Mouse (Mus musculus): Measurements from ENCODE around the gene Hspb2. TPM values are rescaled to one million over a fixed set of nuclear protein-coding genes. Genes with fewer than 3 reads are reported as not detected.

Gene Hspb2
- total and polyA plus RNA-seq, 3 experiments, result 131 to 201 (median 139) TPM

- 48% methylated on average over 12 of the region's 12 CpGs for whole genome bisulfite sequencing
- no peaks in the 10 kb centered on the region for H3K79me2 ChIP-seq (replicated peaks; ENCODE audit: control insufficient read depth, insufficient read depth, low read length)
- intact Hi-C loops (cut with DNase I), result loop anchor here (5.0 kb wide), 1 partner anchor 1106 kb away; no protein-coding TSS in a partner anchor
- no peak overlapping the region for H3K27ac ChIP-seq
- 0 out of 2 replicates have a peak, but pooled peaks cover 2% of the 10 kb centered on the region for H3K36me3 ChIP-seq (ENCODE audit: control insufficient read depth, insufficient read depth, low read length)
- H3K4me3 ChIP-seq, result no peak overlapping the region
- H3K4me1 ChIP-seq (ENCODE audit: control insufficient read depth, insufficient read depth, low read length), result peaks cover 2% of the 10 kb centered on the region
- no peaks in the 10 kb centered on the region for H3K27me3 ChIP-seq (ENCODE audit: control insufficient read depth, insufficient read depth, low read length)
- no peak overlapping the region for H3K9ac ChIP-seq (ENCODE audit: low read depth, low read length)
- TF ChIP-seq CTCF (IDR thresholded peaks at IDR 0.05) (no peak), POLR2A (IDR thresholded peaks at IDR 0.05; ENCODE audit: insufficient read depth, low read depth, low read length) (no peak), EP300 (IDR thresholded peaks at IDR 0.05; ENCODE audit: insufficient read depth, low read depth, low read length) (no peak)
- no peak for DNase-seq
These were observed 31.1 kb downstream of the Hspb2 start for GRCm38 (mm10) chr9:50721061-50721460.

- Histone ChIP-seq H3K9ac (ENCODE audit: low read depth, low read length) (no peak overlapping the region), H3K27ac (no peak overlapping the region), H3K4me3 (no peak overlapping the region), H3K36me3 (ENCODE audit: control insufficient read depth, insufficient read depth, low read length) (no peaks in the 10 kb centered on the region), H3K4me1 (ENCODE audit: control insufficient read depth, insufficient read depth, low read length) (peaks cover 2% of the 10 kb centered on the region), H3K79me2 (replicated peaks; ENCODE audit: control insufficient read depth, insufficient read depth, low read length) (no peaks in the 10 kb centered on the region), H3K27me3 (ENCODE audit: control insufficient read depth, insufficient read depth, low read length) (no peaks in the 10 kb centered on the region)
- intact Hi-C loops (cut with DNase I), result no loop called here
- no peak for TF ChIP-seq CTCF (IDR thresholded peaks at IDR 0.05)
- TF ChIP-seq EP300 (IDR thresholded peaks at IDR 0.05; ENCODE audit: insufficient read depth, low read depth, low read length), result no peak
- no peak for TF ChIP-seq POLR2A (IDR thresholded peaks at IDR 0.05; ENCODE audit: insufficient read depth, low read depth, low read length)
- WGBS, result 35% methylated on average over 4 of the region's 4 CpGs
- no peak for DNase-seq
These were observed 33.3 kb downstream of the Hspb2 start for GRCm38 (mm10) chr9:50718878-50719277.

GRCm38 (mm10) chr9:50714188-50714587 is 38.0 kb downstream of the Hspb2 start:
- intact Hi-C loops (cut with DNase I), result no loop called here
- 50% methylated on average over 4 of the region's 4 CpGs for WGBS
- H3K4me3 ChIP-seq, result no peak overlapping the region

GRCm38 (mm10) chr9:50711337-50711736 is 40.8 kb downstream of the Hspb2 start:
- no peak for TF ChIP-seq POLR2A (IDR thresholded peaks at IDR 0.05; ENCODE audit: insufficient read depth, low read depth, low read length)
- TF ChIP-seq EP300 (IDR thresholded peaks at IDR 0.05; ENCODE audit: insufficient read depth, low read depth, low read length), result no peak
- no peak for TF ChIP-seq CTCF (IDR thresholded peaks at IDR 0.05)
- intact Hi-C loops (cut with DNase I), result no loop called here
- Histone ChIP-seq H3K27ac (no peak overlapping the region), H3K9ac (ENCODE audit: low read depth, low read length) (no peak overlapping the region), H3K4me3 (no peak overlapping the region), H3K36me3 (ENCODE audit: control insufficient read depth, insufficient read depth, low read length) (no peaks in the 10 kb centered on the region), H3K4me1 (ENCODE audit: control insufficient read depth, insufficient read depth, low read length) (no peaks in the 10 kb centered on the region), H3K27me3 (ENCODE audit: control insufficient read depth, insufficient read depth, low read length) (no peaks in the 10 kb centered on the region), H3K79me2 (replicated peaks; ENCODE audit: control insufficient read depth, insufficient read depth, low read length) (no peaks in the 10 kb centered on the region)
- 84% methylated on average over 4 of the region's 4 CpGs for WGBS
- DNase-seq, result no peak

More at GRCm38 (mm10) chr9:50714188-50714587, 38.0 kb downstream of the Hspb2 start:
- DNase-seq, result no peak
- Histone ChIP-seq H3K79me2 (replicated peaks; ENCODE audit: control insufficient read depth, insufficient read depth, low read length) (no peaks in the 10 kb centered on the region), H3K27ac (no peak overlapping the region), H3K27me3 (ENCODE audit: control insufficient read depth, insufficient read depth, low read length) (no peaks in the 10 kb centered on the region), H3K36me3 (ENCODE audit: control insufficient read depth, insufficient read depth, low read length) (no peaks in the 10 kb centered on the region), H3K4me1 (ENCODE audit: control insufficient read depth, insufficient read depth, low read length) (no peaks in the 10 kb centered on the region), H3K9ac (ENCODE audit: low read depth, low read length) (no peak overlapping the region)
- TF ChIP-seq EP300 (IDR thresholded peaks at IDR 0.05; ENCODE audit: insufficient read depth, low read depth, low read length), result no peak
- no peak for TF ChIP-seq POLR2A (IDR thresholded peaks at IDR 0.05; ENCODE audit: insufficient read depth, low read depth, low read length)
- no peak for TF ChIP-seq CTCF (IDR thresholded peaks at IDR 0.05)

GRCm38 (mm10) chr9:50709108-50709507 is 43.0 kb downstream of the Hspb2 start:
- no peaks in the 10 kb centered on the region for H3K27me3 ChIP-seq (ENCODE audit: control insufficient read depth, insufficient read depth, low read length)
- WGBS, result 24% methylated on average over 2 of the region's 2 CpGs
- H3K4me3 ChIP-seq, result no peak overlapping the region
- TF ChIP-seq CTCF (IDR thresholded peaks at IDR 0.05), result peak; percentile 81
- TF ChIP-seq POLR2A (IDR thresholded peaks at IDR 0.05; ENCODE audit: insufficient read depth, low read depth, low read length), result no peak
- TF ChIP-seq EP300 (IDR thresholded peaks at IDR 0.05; ENCODE audit: insufficient read depth, low read depth, low read length), result 0 out of 2 replicates have a peak, but pooled peaks have one; percentile 42
- no peaks in the 10 kb centered on the region for H3K36me3 ChIP-seq (ENCODE audit: control insufficient read depth, insufficient read depth, low read length)
- no peaks in the 10 kb centered on the region for H3K79me2 ChIP-seq (replicated peaks; ENCODE audit: control insufficient read depth, insufficient read depth, low read length)
- DNase-seq, result no peak
- intact Hi-C loops (cut with DNase I), result loop anchor here (1.0 to 2.0 kb wide), 2 partner anchors 26 to 54 kb away; no protein-coding TSS in a partner anchor
- no peak overlapping the region for H3K9ac ChIP-seq (ENCODE audit: low read depth, low read length)
- no peaks in the 10 kb centered on the region for H3K4me1 ChIP-seq (ENCODE audit: control insufficient read depth, insufficient read depth, low read length)
- no peak overlapping the region for H3K27ac ChIP-seq

- intact Hi-C loops (cut with DNase I), result no loop called here
- Histone ChIP-seq H3K9ac (ENCODE audit: low read depth, low read length) (no peak overlapping the region), H3K27me3 (ENCODE audit: control insufficient read depth, insufficient read depth, low read length) (no peaks in the 10 kb centered on the region), H3K4me3 (no peak overlapping the region), H3K36me3 (ENCODE audit: control insufficient read depth, insufficient read depth, low read length) (no peaks in the 10 kb centered on the region), H3K27ac (no peak overlapping the region), H3K79me2 (replicated peaks; ENCODE audit: control insufficient read depth, insufficient read depth, low read length) (no peaks in the 10 kb centered on the region), H3K4me1 (ENCODE audit: control insufficient read depth, insufficient read depth, low read length) (no peaks in the 10 kb centered on the region)
- 79% methylated on average over 6 of the region's 6 CpGs for WGBS
- TF ChIP-seq CTCF (IDR thresholded peaks at IDR 0.05) (no peak), POLR2A (IDR thresholded peaks at IDR 0.05; ENCODE audit: insufficient read depth, low read depth, low read length) (no peak), EP300 (IDR thresholded peaks at IDR 0.05; ENCODE audit: insufficient read depth, low read depth, low read length) (no peak)
- no peak for DNase-seq
These were observed 47.2 kb downstream of the Hspb2 start for GRCm38 (mm10) chr9:50704907-50705306.

Other genes starting within 250 kb of the Hspb2 start
- 10 to 100 TPM; 24.8 to 30.2 TPM for gene Pts, start 223.6 kb downstream of the Hspb2 start, total RNA-seq (2021)
- 28.7 and 63.3 TPM in 2 replicates for gene Pts, start 223.6 kb downstream of the Hspb2 start, polyA plus RNA-seq (2012; rRNA removed)
- gene Il18, start 197.5 kb downstream of the Hspb2 start, total RNA-seq (2021), result 1 to 10 TPM; 1.0 to 1.2 TPM
- gene Il18, start 197.5 kb downstream of the Hspb2 start, polyA plus RNA-seq (2012; rRNA removed), result 0.53 and 1.6 TPM in 2 replicates
- gene Bco2, start 197.2 kb downstream of the Hspb2 start, total RNA-seq (2021), result under 1 TPM; 0.39 to 0.50 TPM
- gene Bco2, start 197.2 kb downstream of the Hspb2 start, polyA plus RNA-seq (2012; rRNA removed), result 0.32 and 0.33 TPM in 2 replicates
- gene Tex12, start 191.0 kb downstream of the Hspb2 start, total RNA-seq (2021), result not detected
- gene Tex12, start 191.0 kb downstream of the Hspb2 start, polyA plus RNA-seq (2012; rRNA removed), result not detected in 2 replicates
- gene Sdhd, start 148.5 kb downstream of the Hspb2 start, total RNA-seq (2021), result 100 to 1,000 TPM; 593 to 673 TPM
- 722 and 984 TPM in 2 replicates for gene Sdhd, start 148.5 kb downstream of the Hspb2 start, polyA plus RNA-seq (2012; rRNA removed)
- gene Timm8b, start 148.4 kb downstream of the Hspb2 start, total RNA-seq (2021), result 100 to 1,000 TPM; 251 to 294 TPM
- 289 and 341 TPM in 2 replicates for gene Timm8b, start 148.4 kb downstream of the Hspb2 start, polyA plus RNA-seq (2012; rRNA removed)
- under 1 TPM in 1 of 2 experiments, not detected in 1; 0.31 TPM for gene Pih1d2, start 135.0 kb downstream of the Hspb2 start, total RNA-seq (2021)
- gene Pih1d2, start 135.0 kb downstream of the Hspb2 start, polyA plus RNA-seq (2012; rRNA removed), result 0.50 and 0.66 TPM in 2 replicates
- 10 to 100 TPM; 11.9 to 13.2 TPM for gene Nkapd1, start 134.9 kb downstream of the Hspb2 start, total RNA-seq (2021)
- gene Nkapd1, start 134.9 kb downstream of the Hspb2 start, polyA plus RNA-seq (2012; rRNA removed), result 3.1 and 4.6 TPM in 2 replicates
- gene Dlat, start 92.6 kb downstream of the Hspb2 start, total RNA-seq (2021), result 100 to 1,000 TPM; 364 to 415 TPM
- gene Dlat, start 92.6 kb downstream of the Hspb2 start, polyA plus RNA-seq (2012; rRNA removed), result 175 and 243 TPM in 2 replicates
- 1 to 10 TPM; 3.4 to 5.4 TPM for gene Dixdc1, start 12.8 kb downstream of the Hspb2 start, total RNA-seq (2021)
- 2.6 and 4.9 TPM in 2 replicates for gene Dixdc1, start 12.8 kb downstream of the Hspb2 start, polyA plus RNA-seq (2012; rRNA removed)
- 1 to 10 TPM; 2.9 to 4.3 TPM for gene 2310030G06Rik, start 5.8 kb downstream of the Hspb2 start, total RNA-seq (2021)
- gene 2310030G06Rik, start 5.8 kb downstream of the Hspb2 start, polyA plus RNA-seq (2012; rRNA removed), result 5.6 and 7.4 TPM in 2 replicates
- 1,000 to 10,000 TPM; 2,783 to 3,339 TPM for gene Cryab, start 1.0 kb downstream of the Hspb2 start, total RNA-seq (2021)
- gene Cryab, start 1.0 kb downstream of the Hspb2 start, polyA plus RNA-seq (2012; rRNA removed), result 3,110 and 4,349 TPM in 2 replicates
- 1 to 10 TPM; 4.7 to 5.1 TPM for gene Fdxacb1, start 15.9 kb upstream of the Hspb2 start, total RNA-seq (2021)
- gene Fdxacb1, start 15.9 kb upstream of the Hspb2 start, polyA plus RNA-seq (2012; rRNA removed), result 3.4 and 5.2 TPM in 2 replicates
- 1 to 10 TPM; 9.6 to 9.9 TPM for gene Alg9, start 22.7 kb upstream of the Hspb2 start, total RNA-seq (2021)
- gene Alg9, start 22.7 kb upstream of the Hspb2 start, polyA plus RNA-seq (2012; rRNA removed), result 13.4 and 19.9 TPM in 2 replicates
- gene 1110032A03Rik, start 23.2 kb upstream of the Hspb2 start, total RNA-seq (2021), result 10 to 100 TPM; 11.8 to 12.1 TPM
- gene 1110032A03Rik, start 23.2 kb upstream of the Hspb2 start, polyA plus RNA-seq (2012; rRNA removed), result 34.5 and 39.0 TPM in 2 replicates
- 10 to 100 TPM; 10.3 to 10.8 TPM for gene Ppp2r1b, start 92.9 kb upstream of the Hspb2 start, total RNA-seq (2021)
- 5.4 and 7.1 TPM in 2 replicates for gene Ppp2r1b, start 92.9 kb upstream of the Hspb2 start, polyA plus RNA-seq (2012; rRNA removed)